Mouse (Mus musculus): ENCODE measurements around the gene Rps5. TPM values are rescaled to one million over a fixed set of nuclear protein-coding genes. Genes with fewer than 3 reads are reported as not detected.
A peak's percentile ranks its signal among the peaks of the same experiment; 100 is the strongest.

Rps5 gene
- polyA plus RNA-seq, 1 experiment from 2014 or later: 1,008 TPM

- Histone ChIP-seq H3K4me3 (peak overlapping the region; percentile 91), H3K27me3 (no peaks in the 10 kb centered on the region), H3K4me1 (peaks cover 27% of the 10 kb centered on the region), H3K9ac (peak overlapping the region; percentile 94), H3K9me3 (no peaks in the 10 kb centered on the region), H3K36me3 (peaks cover 28% of the 10 kb centered on the region), H3K27ac (peak overlapping the region; percentile 94), H3K4me2 (peak overlapping the region; percentile 93)
- WGBS: 1% methylated on average over 29 of the region's 29 CpGs
- peak; percentile 66 for ATAC-seq (ENCODE audit: borderline replicate concordance, extremely low read depth, low FRiP score, low TSS enrichment)
Observed at GRCm38 (mm10) chr7:12966104-12966845, 44.2 kb downstream of the Rps5 start.

GRCm38 (mm10) chr7:12970906-12971305 lies 48.8 kb downstream of the Rps5 start:
- no peak for ATAC-seq (ENCODE audit: borderline replicate concordance, extremely low read depth, low FRiP score, low TSS enrichment)
- 93% methylated on average over 25 of the region's 25 CpGs for WGBS
- Histone ChIP-seq H3K27me3 (no peaks in the 10 kb centered on the region), H3K4me3 (no peak overlapping the region), H3K4me2 (no peak overlapping the region), H3K9ac (no peak overlapping the region), H3K27ac (no peak overlapping the region), H3K36me3 (peaks cover 43% of the 10 kb centered on the region), H3K4me1 (peaks cover 13% of the 10 kb centered on the region), H3K9me3 (no peaks in the 10 kb centered on the region)

Other genes with a start within 250 kb of the Rps5 start
- gene Vmn2r55, start 237.3 kb upstream of the Rps5 start, polyA plus RNA-seq (2015; fragmentation: Nextera tagmentation; extraction: Ambion mirVana): not detected in 2 replicates
- not detected in 2 replicates for gene Vmn2r56, start 187.3 kb upstream of the Rps5 start, polyA plus RNA-seq (2015; fragmentation: Nextera tagmentation; extraction: Ambion mirVana)
- gene Zscan18, start 118.7 kb upstream of the Rps5 start, polyA plus RNA-seq (2015; fragmentation: Nextera tagmentation; extraction: Ambion mirVana): 6.0 and 6.6 TPM in 2 replicates
- gene Zfp329, start 103.4 kb upstream of the Rps5 start, polyA plus RNA-seq (2015; fragmentation: Nextera tagmentation; extraction: Ambion mirVana): 12.5 and 14.2 TPM in 2 replicates
- 40.0 and 48.4 TPM in 2 replicates for gene Zfp110, start 87.5 kb upstream of the Rps5 start, polyA plus RNA-seq (2015; fragmentation: Nextera tagmentation; extraction: Ambion mirVana)
- 4.9 and 5.2 TPM in 2 replicates for gene Zfp128, start 41.1 kb upstream of the Rps5 start, polyA plus RNA-seq (2015; fragmentation: Nextera tagmentation; extraction: Ambion mirVana)
- 16.1 and 17.1 TPM in 2 replicates for gene Zscan22, start 24.5 kb upstream of the Rps5 start, polyA plus RNA-seq (2015; fragmentation: Nextera tagmentation; extraction: Ambion mirVana)
- 0.98 and 1.3 TPM in 2 replicates for gene Rnf225, start 5.1 kb downstream of the Rps5 start, polyA plus RNA-seq (2015; fragmentation: Nextera tagmentation; extraction: Ambion mirVana)
- 10.9 and 11.0 TPM in 2 replicates for gene Zfp324, start 43.5 kb downstream of the Rps5 start, polyA plus RNA-seq (2015; fragmentation: Nextera tagmentation; extraction: Ambion mirVana)
- 9.7 and 10.5 TPM in 2 replicates for gene Zfp446, start 55.6 kb downstream of the Rps5 start, polyA plus RNA-seq (2015; fragmentation: Nextera tagmentation; extraction: Ambion mirVana)
- gene Slc27a5, start 75.9 kb downstream of the Rps5 start, polyA plus RNA-seq (2015; fragmentation: Nextera tagmentation; extraction: Ambion mirVana): 0.09 TPM in 1 of 2 replicates, not detected in the other
- gene Trim28, start 76.8 kb downstream of the Rps5 start, polyA plus RNA-seq (2015; fragmentation: Nextera tagmentation; extraction: Ambion mirVana): 294 and 302 TPM in 2 replicates
- gene Zbtb45, start 87.7 kb downstream of the Rps5 start, polyA plus RNA-seq (2015; fragmentation: Nextera tagmentation; extraction: Ambion mirVana): 24.8 and 27.8 TPM in 2 replicates
- 138 and 140 TPM in 2 replicates for gene Chmp2a, start 112.5 kb downstream of the Rps5 start, polyA plus RNA-seq (2015; fragmentation: Nextera tagmentation; extraction: Ambion mirVana)
- gene Ube2m, start 116.0 kb downstream of the Rps5 start, polyA plus RNA-seq (2015; fragmentation: Nextera tagmentation; extraction: Ambion mirVana): 114 and 122 TPM in 2 replicates
- 2.9 and 3.1 TPM in 2 replicates for gene Mzf1, start 132.5 kb downstream of the Rps5 start, polyA plus RNA-seq (2015; fragmentation: Nextera tagmentation; extraction: Ambion mirVana)
- not detected in 2 replicates for gene Vmn1r85, start 172.9 kb downstream of the Rps5 start, polyA plus RNA-seq (2015; fragmentation: Nextera tagmentation; extraction: Ambion mirVana)
- gene Vmn1r86, start 197.6 kb downstream of the Rps5 start, polyA plus RNA-seq (2015; fragmentation: Nextera tagmentation; extraction: Ambion mirVana): not detected in 2 replicates
- not detected in 2 replicates for gene Vmn1r87, start 217.9 kb downstream of the Rps5 start, polyA plus RNA-seq (2015; fragmentation: Nextera tagmentation; extraction: Ambion mirVana)
- not detected in 2 replicates for gene Vmn1r88, start 237.3 kb downstream of the Rps5 start, polyA plus RNA-seq (2015; fragmentation: Nextera tagmentation; extraction: Ambion mirVana)

All from lung, embryonic 15.5 days (tissue).